Mouse (Mus musculus): ENCODE results near the gene Lgals12.

DNA sequence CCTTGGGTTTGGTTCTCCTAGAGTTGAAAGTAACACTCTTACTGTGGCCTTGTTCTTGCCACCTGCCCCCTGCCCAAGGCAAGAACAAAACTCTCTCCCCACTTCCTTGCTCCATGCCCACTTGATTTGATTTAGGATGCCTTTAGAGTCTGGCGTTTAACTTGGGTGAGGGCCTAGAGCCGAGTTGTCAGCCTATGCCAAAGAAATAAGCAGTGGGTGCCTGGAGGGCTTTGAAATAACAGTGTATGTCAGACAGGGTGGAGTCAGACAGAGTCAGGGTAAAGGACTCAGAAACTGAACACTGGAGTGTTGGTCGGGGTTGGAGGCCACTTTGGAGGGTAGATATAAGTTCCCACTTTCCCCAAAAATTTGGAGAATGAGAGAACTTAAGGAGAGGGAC is 10.1 kb upstream of the Lgals12 start:
- TF ChIP-seq CTCF (IDR thresholded peaks at IDR 0.05; ENCODE audit: extremely low read depth, insufficient read depth, insufficient read length, insufficient replicate concordance) (no peak), POLR2A (IDR thresholded peaks at IDR 0.05; ENCODE audit: low read depth, low read length) (no peak)
